Mouse (Mus musculus): ENCODE measurements at regions not wholly inside any gene's neighbourhood (a gene's known extent, or its start where the extent isn't known, plus 50 kb on each side); places are given as distances from the start of the nearest gene placed in this dataset.
A peak's percentile ranks its signal among the peaks of the same experiment; 100 is the strongest.

DNA sequence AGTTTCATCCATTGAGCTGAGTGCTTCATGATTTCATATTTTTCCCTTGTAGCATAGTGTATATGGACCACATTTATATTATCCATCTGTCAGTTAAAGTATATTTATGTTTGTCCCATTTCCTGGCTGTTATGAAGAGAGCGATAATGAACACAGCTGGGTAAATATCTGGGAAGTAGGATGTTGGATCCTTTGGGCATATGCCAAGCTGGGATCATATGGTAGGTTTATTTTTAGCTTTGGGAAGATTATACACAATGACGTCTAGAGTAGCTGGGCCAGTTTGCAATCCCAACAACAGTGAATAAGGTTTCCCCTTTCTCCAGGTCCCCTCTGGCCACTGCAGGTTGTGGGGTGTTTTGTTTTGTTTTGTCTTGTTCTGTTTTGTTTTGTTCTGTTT is 164.5 kb downstream of the Gm765 start:
- no peak for DNase-seq

- no peak for DNase-seq
Observed at GRCm38 (mm10) chr6:98149043-98149813, 193.3 kb downstream of the Gm765 start.

DNA sequence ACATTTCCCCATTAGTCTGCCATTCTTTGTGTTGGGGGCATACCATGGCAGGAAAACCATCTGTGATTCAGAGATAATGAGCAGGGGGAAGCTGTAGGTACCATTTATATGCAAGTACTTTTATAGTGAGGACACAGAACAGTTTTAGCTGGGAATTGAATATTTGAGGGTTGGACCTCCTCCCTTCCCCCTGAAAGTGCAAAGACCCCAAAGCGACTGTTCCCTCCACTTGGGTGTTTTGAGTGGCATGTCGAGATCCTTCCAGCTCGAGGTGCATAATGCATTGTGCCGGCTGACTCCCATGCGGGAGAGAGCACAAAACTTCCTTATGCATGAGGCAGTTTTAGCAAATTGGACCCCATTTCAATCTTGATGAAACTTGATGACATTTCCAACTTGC is 194.7 kb downstream of the Gm765 start:
- DNase-seq: no peak

DNA sequence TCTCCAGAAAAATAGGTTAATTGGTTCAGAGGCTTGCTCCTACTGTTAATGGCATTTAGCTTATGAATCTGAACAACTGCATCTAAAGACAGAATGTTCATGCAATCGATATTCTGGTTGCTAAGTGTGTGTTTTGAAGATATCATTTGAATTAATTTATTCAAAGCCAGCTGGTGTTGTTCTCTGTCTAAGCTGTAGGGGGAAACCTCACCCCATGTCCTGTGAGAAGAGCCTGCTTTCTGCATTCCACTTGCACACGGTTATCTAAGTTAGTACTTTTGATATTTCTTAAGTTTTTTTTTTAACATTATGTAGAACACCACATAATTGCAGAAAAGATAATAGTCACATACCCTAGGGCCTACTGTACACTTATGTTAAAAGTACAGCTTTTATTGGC is 209.6 kb downstream of the Gm765 start:
- DNase-seq: no peak

- DNase-seq: no peak
Observed at GRCm38 (mm10) chr6:98125434-98125833, 217.1 kb downstream of the Gm765 start.

GRCm38 (mm10) chr6:98118355-98119150 is 224.0 kb downstream of the Gm765 start:
- DNase-seq: no peak

- DNase-seq: no peak
Observed at GRCm38 (mm10) chr6:98114327-98115134, 228.0 kb downstream of the Gm765 start.

- no peak for DNase-seq
Observed at GRCm38 (mm10) chr6:98113708-98114107, 228.8 kb downstream of the Gm765 start.

- no peak for DNase-seq
Observed at GRCm38 (mm10) chr6:98112495-98113115, 229.9 kb downstream of the Gm765 start.

- DNase-seq: no peak
Observed at GRCm38 (mm10) chr6:98107123-98107522, 235.4 kb downstream of the Gm765 start.

DNA sequence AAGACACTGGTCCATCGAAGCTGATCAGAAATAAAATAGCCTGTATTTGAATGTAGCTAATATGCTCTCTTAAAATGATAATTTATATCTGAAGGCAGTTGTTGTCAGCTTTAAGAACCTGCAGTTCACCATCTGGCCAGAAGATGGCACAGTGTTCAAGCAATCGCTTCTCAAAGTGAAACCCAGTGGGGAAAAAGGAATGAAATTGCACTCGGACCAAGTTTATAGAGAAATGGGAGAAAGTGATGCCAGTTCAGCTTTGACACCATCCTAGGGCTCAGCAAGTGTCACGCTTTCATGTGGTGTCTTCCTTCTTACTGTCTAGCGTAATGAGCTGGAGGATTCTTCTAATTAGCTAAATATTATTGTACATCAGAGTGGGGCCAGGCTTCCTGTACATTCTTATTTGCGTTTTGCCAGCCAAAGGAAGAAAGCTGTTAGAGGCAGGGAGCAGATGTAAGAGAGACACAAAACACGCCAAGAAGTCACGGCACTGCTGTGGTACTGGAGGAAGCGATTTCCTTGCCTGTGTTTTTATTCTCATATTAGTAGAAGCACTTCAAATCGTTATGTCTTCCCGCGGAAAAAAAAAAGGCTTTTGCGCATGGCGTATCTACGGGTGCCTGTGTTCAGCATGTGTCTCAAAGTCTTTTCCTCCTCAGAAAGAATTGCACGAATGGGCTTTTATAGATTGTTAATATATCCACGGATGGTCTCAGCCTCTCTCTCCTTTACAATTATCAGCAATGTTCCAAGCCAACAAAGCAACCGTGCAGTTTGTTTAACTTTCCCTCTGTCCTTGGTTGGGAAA is 237.1 kb downstream of the Gm765 start:
- DNase-seq: peak; percentile 61

GRCm38 (mm10) chr6:98104432-98104831 is 238.1 kb downstream of the Gm765 start:
- no peak for DNase-seq

DNA sequence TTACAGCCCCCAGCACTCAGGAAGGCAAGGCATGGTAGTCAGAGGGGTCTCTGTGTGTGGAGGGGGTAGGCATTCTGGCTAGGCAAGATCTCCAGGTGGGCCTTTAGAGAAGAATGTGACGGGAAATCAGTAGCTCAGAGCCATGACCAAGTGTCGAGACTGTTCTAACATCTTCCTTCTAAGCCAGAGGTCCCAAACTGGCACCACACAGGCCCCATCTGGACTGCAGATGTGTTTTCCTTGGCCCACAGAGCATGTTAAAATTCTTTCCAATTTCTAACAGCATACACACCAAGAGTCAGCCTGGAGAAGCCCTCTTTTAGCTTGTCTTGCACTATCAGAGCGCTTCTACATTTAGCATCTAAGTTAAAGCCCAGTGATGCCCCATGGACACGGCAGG is 241.5 kb downstream of the Gm765 start:
- no peak for DNase-seq

- no peak for DNase-seq
Observed at GRCm38 (mm10) chr6:98099126-98099525, 243.4 kb downstream of the Gm765 start.

DNA sequence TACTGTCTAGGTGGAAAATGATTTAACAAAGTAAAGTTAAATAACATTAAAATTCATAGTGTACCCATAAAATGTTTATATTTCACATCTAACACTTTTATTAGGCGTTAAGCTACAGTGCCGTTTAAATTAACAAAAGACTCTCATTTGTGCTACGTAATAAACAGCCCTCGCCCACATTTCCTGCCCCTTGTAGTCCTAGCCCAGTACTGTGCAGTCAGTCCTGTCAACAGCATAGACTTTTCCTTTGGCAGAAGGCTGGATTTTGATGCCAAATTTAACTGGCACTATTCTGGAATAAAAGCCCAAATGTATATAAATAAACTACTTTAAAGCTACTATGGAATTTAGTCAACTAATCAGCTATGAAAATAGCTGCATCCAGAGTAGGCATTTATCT is 247.3 kb downstream of the Gm765 start:
- no peak for DNase-seq

DNA sequence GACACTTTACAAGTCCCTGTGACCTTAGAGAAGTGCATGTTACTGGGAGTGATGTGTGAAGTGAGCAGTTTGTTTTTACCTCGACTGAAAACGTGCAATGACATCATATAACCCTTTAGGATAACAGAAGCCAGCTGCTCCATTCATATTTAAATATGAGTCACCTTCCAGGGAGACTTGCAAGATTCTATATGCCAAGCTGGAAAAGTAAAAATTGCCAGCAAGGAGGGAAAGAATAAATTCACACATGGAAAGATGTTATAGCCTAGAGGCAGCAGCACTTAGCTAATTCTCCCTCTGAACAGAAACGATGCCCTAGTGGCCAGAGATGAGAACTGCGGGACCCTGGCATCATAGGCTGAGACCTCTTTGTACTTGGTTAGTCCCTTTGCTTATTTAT is 253.4 kb downstream of the Gm765 start:
- DNase-seq: no peak

GRCm38 (mm10) chr6:98080076-98080475 is 262.5 kb downstream of the Gm765 start:
- DNase-seq: no peak
